Mouse (Mus musculus): ENCODE results near the gene Bmp5. TPM values are rescaled to one million over a fixed set of nuclear protein-coding genes. Genes with fewer than 3 reads are reported as not detected.
A peak's percentile ranks its signal among the peaks of the same experiment; 100 is the strongest.

The Bmp5 gene
- polyA plus RNA-seq, 1 experiment from 2014 or later, result 5.2 TPM

GRCm38 (mm10) chr9:75896918-75897317, 121.8 kb downstream of the Bmp5 start:
- ATAC-seq, result no peak

DNA sequence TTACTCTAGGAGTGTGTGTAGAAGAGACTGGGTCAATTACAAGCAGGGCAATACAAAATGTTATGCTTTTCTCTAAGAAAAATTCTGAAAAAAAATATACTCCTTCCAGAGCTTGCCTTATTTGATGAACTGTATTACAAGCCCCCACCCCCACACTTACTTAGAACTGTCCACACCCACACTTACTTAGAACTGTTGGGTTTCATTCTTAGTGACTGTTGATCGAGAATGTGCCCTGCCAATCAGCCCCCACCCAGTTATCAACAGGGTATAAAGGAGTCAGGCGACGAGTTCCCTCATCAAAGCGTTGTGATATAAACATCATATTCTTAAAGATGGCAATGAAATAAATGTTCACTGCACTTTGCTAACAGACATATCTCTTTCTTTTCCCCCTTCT, 122.9 kb downstream of the Bmp5 start:
- Histone ChIP-seq H3K9ac (ENCODE audit: low read depth, low read length) (no peak overlapping the region), H3K9me3 (ENCODE audit: control insufficient read depth) (no peaks in the 10 kb centered on the region), H3K36me3 (ENCODE audit: control insufficient read depth, insufficient read depth) (no peaks in the 10 kb centered on the region), H3K27ac (ENCODE audit: low read depth, low read length) (no peak overlapping the region), H3K4me2 (replicated peaks; ENCODE audit: low read depth) (no peak overlapping the region), H3K27me3 (replicated peaks; ENCODE audit: control insufficient read depth, insufficient read depth, low read length) (no peaks in the 10 kb centered on the region), H3K4me1 (replicated peaks; ENCODE audit: control insufficient read depth, insufficient read depth, low read length) (no peaks in the 10 kb centered on the region), H3K4me3 (ENCODE audit: low read depth, low read length) (no peak overlapping the region)
- ATAC-seq, result no peak
- 78% methylated on average over 4 of the region's 4 CpGs for WGBS
- TF ChIP-seq CTCF (IDR thresholded peaks at IDR 0.05; ENCODE audit: low read depth), result no peak

More at GRCm38 (mm10) chr9:75896918-75897317, 121.8 kb downstream of the Bmp5 start:
- no peak for TF ChIP-seq CTCF (IDR thresholded peaks at IDR 0.05; ENCODE audit: low read depth)
- Histone ChIP-seq H3K4me3 (ENCODE audit: low read depth, low read length) (no peak overlapping the region), H3K9me3 (ENCODE audit: control insufficient read depth) (no peaks in the 10 kb centered on the region), H3K9ac (ENCODE audit: low read depth, low read length) (no peak overlapping the region), H3K36me3 (ENCODE audit: control insufficient read depth, insufficient read depth) (no peaks in the 10 kb centered on the region), H3K4me2 (replicated peaks; ENCODE audit: low read depth) (no peak overlapping the region), H3K4me1 (replicated peaks; ENCODE audit: control insufficient read depth, insufficient read depth, low read length) (no peaks in the 10 kb centered on the region), H3K27ac (ENCODE audit: low read depth, low read length) (no peak overlapping the region), H3K27me3 (replicated peaks; ENCODE audit: control insufficient read depth, insufficient read depth, low read length) (no peaks in the 10 kb centered on the region)
- WGBS, result 83% methylated on average over 8 of the region's 8 CpGs

DNA sequence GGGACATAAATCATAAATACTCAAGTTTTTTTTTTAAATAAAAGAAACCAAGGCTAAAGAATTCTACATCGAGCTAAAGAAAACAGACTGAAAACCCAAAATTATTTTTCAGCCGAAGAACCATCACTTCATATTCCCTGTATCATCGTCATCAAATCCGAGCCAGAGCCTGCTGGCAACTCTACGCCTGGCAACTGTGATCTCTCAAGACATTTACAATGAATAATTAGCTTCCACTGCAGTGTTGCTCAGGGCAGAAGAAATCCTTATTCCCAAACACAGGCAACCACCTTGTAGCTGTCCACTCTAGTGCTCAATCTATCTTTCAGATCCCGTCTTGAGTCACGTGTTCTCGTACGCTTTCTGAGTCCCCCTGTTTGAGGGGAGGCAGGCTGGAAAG, 126.1 kb downstream of the Bmp5 start:
- TF ChIP-seq CTCF (IDR thresholded peaks at IDR 0.05; ENCODE audit: low read depth), result no peak
- no peak overlapping the region for H3K4me3 ChIP-seq (ENCODE audit: low read depth, low read length)
- no peaks in the 10 kb centered on the region for H3K27me3 ChIP-seq (replicated peaks; ENCODE audit: control insufficient read depth, insufficient read depth, low read length)
- no peak overlapping the region for H3K9ac ChIP-seq (ENCODE audit: low read depth, low read length)
- no peak overlapping the region for H3K4me2 ChIP-seq (replicated peaks; ENCODE audit: low read depth)
- no peaks in the 10 kb centered on the region for H3K9me3 ChIP-seq (ENCODE audit: control insufficient read depth)
- ATAC-seq, result no peak
- 54% methylated on average over 9 of the region's 9 CpGs for WGBS
- H3K36me3 ChIP-seq (ENCODE audit: control insufficient read depth, insufficient read depth), result no peaks in the 10 kb centered on the region
- no peak overlapping the region for H3K27ac ChIP-seq (ENCODE audit: low read depth, low read length)
- no peaks in the 10 kb centered on the region for H3K4me1 ChIP-seq (replicated peaks; ENCODE audit: control insufficient read depth, insufficient read depth, low read length)

DNA sequence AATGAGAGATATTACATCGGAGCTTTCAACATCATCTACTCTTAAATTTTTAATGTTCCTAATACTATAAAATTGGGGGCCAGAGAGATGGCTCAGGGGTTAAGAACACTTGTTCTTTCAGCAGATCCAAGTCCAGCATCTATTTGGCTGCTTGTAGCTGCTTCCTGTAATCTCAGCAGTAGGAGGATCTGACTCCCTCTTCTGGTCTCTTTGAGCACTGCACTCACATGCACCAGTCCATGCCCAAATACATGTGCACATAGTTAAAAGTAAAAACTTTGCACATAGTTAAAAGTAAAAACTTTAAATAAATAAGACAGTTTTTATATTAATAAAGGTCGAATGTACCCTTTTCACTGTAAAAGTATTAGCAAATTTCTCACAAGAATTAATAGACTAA, 130.3 kb downstream of the Bmp5 start:
- Histone ChIP-seq H3K9me3 (ENCODE audit: control insufficient read depth) (no peaks in the 10 kb centered on the region), H3K27me3 (replicated peaks; ENCODE audit: control insufficient read depth, insufficient read depth, low read length) (no peaks in the 10 kb centered on the region), H3K27ac (ENCODE audit: low read depth, low read length) (no peak overlapping the region), H3K36me3 (ENCODE audit: control insufficient read depth, insufficient read depth) (no peaks in the 10 kb centered on the region), H3K4me2 (replicated peaks; ENCODE audit: low read depth) (no peak overlapping the region), H3K4me1 (replicated peaks; ENCODE audit: control insufficient read depth, insufficient read depth, low read length) (no peaks in the 10 kb centered on the region), H3K4me3 (ENCODE audit: low read depth, low read length) (no peak overlapping the region), H3K9ac (ENCODE audit: low read depth, low read length) (no peak overlapping the region)
- peak; percentile 50 for TF ChIP-seq CTCF (IDR thresholded peaks at IDR 0.05; ENCODE audit: low read depth)
- no peak for ATAC-seq
- 65% methylated on average over 2 of the region's 2 CpGs for WGBS

DNA sequence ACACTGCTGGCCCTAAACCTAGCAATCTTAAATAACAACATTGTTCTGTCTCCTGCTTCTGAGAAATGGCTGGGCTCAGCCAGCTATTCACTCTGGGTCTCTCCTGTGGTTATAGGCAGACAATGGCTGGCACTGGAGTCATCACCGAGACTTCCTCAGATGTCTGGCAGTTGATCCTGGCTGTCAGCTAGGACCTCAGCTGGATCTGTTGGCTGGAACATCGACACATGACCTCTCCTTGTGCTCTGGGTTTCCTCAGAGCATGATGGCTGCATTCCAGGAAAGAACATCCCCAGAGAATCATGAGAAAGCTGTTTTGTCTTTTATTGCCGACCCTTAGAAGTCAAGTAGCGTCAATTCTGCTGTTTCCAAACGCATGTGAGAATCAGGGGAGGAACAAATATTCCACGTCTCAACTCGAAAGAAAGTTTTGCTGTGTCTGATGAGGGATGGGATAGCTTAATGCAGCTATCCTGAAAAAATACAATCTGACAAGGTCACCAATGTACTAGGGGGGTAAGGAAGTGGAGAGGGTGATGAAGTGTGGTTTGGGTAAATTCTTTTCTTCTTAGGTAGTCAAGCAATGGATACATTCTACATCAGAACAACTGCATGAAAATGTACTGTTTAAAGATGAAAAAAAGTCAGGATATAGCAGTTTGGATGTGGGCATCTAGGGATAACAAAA, 135.1 kb downstream of the Bmp5 start:
- Histone ChIP-seq H3K9ac (ENCODE audit: low read depth, low read length) (no peak overlapping the region), H3K9me3 (ENCODE audit: control insufficient read depth) (no peaks in the 10 kb centered on the region), H3K36me3 (ENCODE audit: control insufficient read depth, insufficient read depth) (no peaks in the 10 kb centered on the region), H3K4me1 (replicated peaks; ENCODE audit: control insufficient read depth, insufficient read depth, low read length) (no peaks in the 10 kb centered on the region), H3K4me2 (replicated peaks; ENCODE audit: low read depth) (no peak overlapping the region), H3K27ac (ENCODE audit: low read depth, low read length) (no peak overlapping the region), H3K4me3 (ENCODE audit: low read depth, low read length) (no peak overlapping the region), H3K27me3 (replicated peaks; ENCODE audit: control insufficient read depth, insufficient read depth, low read length) (no peaks in the 10 kb centered on the region)
- no peak for TF ChIP-seq CTCF (IDR thresholded peaks at IDR 0.05; ENCODE audit: low read depth)
- WGBS, result 33% methylated on average over 7 of the region's 7 CpGs
- ATAC-seq, result no peak

GRCm38 (mm10) chr9:75911542-75911941, 136.4 kb downstream of the Bmp5 start:
- H3K36me3 ChIP-seq (ENCODE audit: control insufficient read depth, insufficient read depth), result no peaks in the 10 kb centered on the region
- no peaks in the 10 kb centered on the region for H3K27me3 ChIP-seq (replicated peaks; ENCODE audit: control insufficient read depth, insufficient read depth, low read length)
- no peak overlapping the region for H3K9ac ChIP-seq (ENCODE audit: low read depth, low read length)
- TF ChIP-seq CTCF (IDR thresholded peaks at IDR 0.05; ENCODE audit: low read depth), result no peak
- 76% methylated on average over 7 of the region's 7 CpGs for WGBS
- H3K4me3 ChIP-seq (ENCODE audit: low read depth, low read length), result no peak overlapping the region
- no peak overlapping the region for H3K4me2 ChIP-seq (replicated peaks; ENCODE audit: low read depth)
- no peaks in the 10 kb centered on the region for H3K4me1 ChIP-seq (replicated peaks; ENCODE audit: control insufficient read depth, insufficient read depth, low read length)
- no peak overlapping the region for H3K27ac ChIP-seq (ENCODE audit: low read depth, low read length)
- ATAC-seq, result no peak
- H3K9me3 ChIP-seq (ENCODE audit: control insufficient read depth), result no peaks in the 10 kb centered on the region
